Mouse (Mus musculus) thymus, adult 2 months (tissue): ENCODE results near the gene Rb1.

Experiments used
- CTCF ChIP-seq: fragments of 200-500 bp; IDR thresholded peaks from 2 replicates; pipeline ENCODE4 v1.5.1; 2012; ENCODE audit warnings: mild to moderate bottlenecking, control low read depth, low read length, moderate library complexity, borderline replicate concordance; ENCODE audit not compliant: control insufficient read depth, poor library complexity, insufficient read depth; ENCODE audit errors: extremely low read depth
- POLR2A ChIP-seq: fragments of 200-500 bp; IDR thresholded peaks from 2 replicates; pipeline ENCODE4 v1.6.1; 2012; ENCODE audit warnings: mild to moderate bottlenecking, low read length, control low read depth, moderate library complexity; ENCODE audit not compliant: control insufficient read depth, poor library complexity, insufficient read depth; ENCODE audit errors: extremely low read depth

DNA sequence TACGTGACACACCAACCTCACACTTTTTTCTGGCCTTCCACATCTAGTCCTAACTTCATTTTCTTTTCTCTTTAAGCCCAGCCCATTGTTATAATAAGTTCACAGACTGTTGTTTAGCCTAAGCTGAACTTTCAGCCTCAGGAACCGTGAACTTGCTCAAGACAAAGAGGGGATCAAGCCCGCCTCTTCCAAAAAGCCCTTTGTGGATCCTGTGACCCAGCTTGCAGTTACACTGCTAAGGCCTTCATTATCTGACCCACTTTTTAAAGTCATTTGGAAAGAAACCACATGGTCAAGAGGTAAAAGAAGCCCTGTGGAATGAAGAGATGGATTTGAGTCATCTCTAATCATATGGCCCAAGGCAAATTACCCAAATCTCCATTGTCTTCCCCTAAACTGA, 183.8 kb downstream of the Rb1 start:
- TF ChIP-seq CTCF (no peak), POLR2A (no peak)
